Mouse (Mus musculus) liver, embryonic 12.5 days (tissue): ENCODE results near the gene Dusp12. TPM values are rescaled to one million over a fixed set of nuclear protein-coding genes. Genes with fewer than 3 reads are reported as not detected.

Experiments
- polyA plus RNA-seq: library from polyadenylated mRNA; unstranded; fragments of >200 nt; fragmentation: Nextera tagmentation; extraction: Ambion mirVana; gene quantifications from 2 replicates; pipeline ENCODE4 v1.2.1, GENCODE M21; 2016

Gene Dusp12
- polyA plus RNA-seq, 1 experiment from 2014 or later = 25.7 TPM

Other genes starting within 250 kb of the Dusp12 start
- 2.1 and 2.6 TPM in 2 replicates for gene Olfml2b, start 241.0 kb downstream of the Dusp12 start, polyA plus RNA-seq
- 9.6 and 10.6 TPM in 2 replicates for gene Atf6, start 17.8 kb downstream of the Dusp12 start, polyA plus RNA-seq
- 0.46 and 0.50 TPM in 2 replicates for gene Gm26620, start 475 bp downstream of the Dusp12 start, polyA plus RNA-seq
- gene Fcrlb, start 27.4 kb upstream of the Dusp12 start, polyA plus RNA-seq = 0.10 and 0.13 TPM in 2 replicates
- 0.21 and 0.23 TPM in 2 replicates for gene Fcrla, start 42.0 kb upstream of the Dusp12 start, polyA plus RNA-seq
- 1.7 and 1.9 TPM in 2 replicates for gene Fcgr2b, start 91.0 kb upstream of the Dusp12 start, polyA plus RNA-seq
- 1.3 and 2.0 TPM in 2 replicates for gene Fcgr4, start 133.4 kb upstream of the Dusp12 start, polyA plus RNA-seq
- gene Fcgr3, start 179.4 kb upstream of the Dusp12 start, polyA plus RNA-seq = 16.1 and 17.0 TPM in 2 replicates
- 2.1 and 2.3 TPM in 2 replicates for gene Cfap126, start 228.4 kb upstream of the Dusp12 start, polyA plus RNA-seq